Mouse (Mus musculus) E14TG2a.4 (cell line): Measurements from ENCODE around the gene Hpcal1.

Source experiments
- CTCF ChIP-seq: conservative IDR thresholded peaks from 2 replicates; pipeline ENCODE4 v1.5.1; 2014; ENCODE audit warnings: low read length
- POU5F1 ChIP-seq: IDR thresholded peaks from 2 replicates; pipeline ENCODE4 v1.6.1; 2014; ENCODE audit warnings: low read length, borderline replicate concordance

DNA sequence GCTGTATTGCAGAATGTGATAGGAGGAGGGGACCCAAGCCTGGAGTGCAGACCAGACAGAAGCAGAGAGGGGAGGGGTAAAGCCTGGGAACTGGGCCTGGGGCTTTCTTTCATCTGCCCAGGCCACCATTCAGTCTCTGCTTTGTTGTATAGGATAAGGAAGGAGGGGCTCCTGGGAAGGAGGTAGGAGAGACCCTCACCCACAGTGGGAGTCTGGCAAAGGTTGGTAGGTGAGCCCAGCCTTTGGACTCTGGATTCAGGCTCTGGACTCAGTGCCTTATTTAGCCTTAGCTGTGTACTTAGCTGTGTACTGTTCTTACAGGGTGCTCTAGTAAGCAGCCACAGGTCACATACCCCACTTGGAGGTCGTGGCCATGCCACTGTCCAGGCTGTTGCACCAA, 8.8 kb downstream of the Hpcal1 start:
- TF ChIP-seq CTCF (no peak), POU5F1 (no peak)
